Comparison of ENCODE assay signal across 8 mouse cellular contexts in genomic region chr5:150196881-150197311, GRCm38 (mm10).
A peak's percentile ranks its signal among the peaks of the same experiment; 100 is the strongest.
DNase-seq lines count a peak whose midpoint lies in the region; ATAC-seq lines count a peak whose summit lies in the region.

No protein-coding gene starts in this region.

- 47% methylated on average over 6 of the region's 6 CpGs for WGBS in forebrain, embryonic 12.5 days

- no peak overlapping the region for H3K9ac ChIP-seq in forebrain, embryonic 12.5 days

- peaks cover 3% of the 10 kb centered on the region; the same call in 1 of the 2 replicates for H3K4me1 ChIP-seq in forebrain, embryonic 12.5 days

- peak overlapping the region; percentile 62; the same call in 1 of the 2 replicates for H3K4me2 ChIP-seq in forebrain, embryonic 12.5 days

- no peak overlapping the region for H3K27ac ChIP-seq in forebrain, embryonic 12.5 days

- H3K36me3 ChIP-seq in forebrain, embryonic 12.5 days (replicated peaks), result no peaks in the 10 kb centered on the region

- peaks cover 6% of the 10 kb centered on the region; the same call in 1 of the 2 replicates for H3K27me3 ChIP-seq in forebrain, embryonic 12.5 days

- DNase-seq in R1 (ENCODE audit: low read depth, low spot score), result peak; percentile 82
- DNase-seq in kidney, adult 18-20 months, result peak; percentile 21
- no peak for DNase-seq in cerebellum, postnatal 14 days
- DNase-seq in adrenal gland, adult 8-10 months, result no peak
- DNase-seq in frontal cortex, postnatal 36 days (ENCODE audit: low spot score in 2 of 2), result no peak

- H3K4me3 ChIP-seq in forebrain, embryonic 12.5 days (replicated peaks), result no peak overlapping the region

- H3K9me3 ChIP-seq in forebrain, embryonic 12.5 days, result no peaks in the 10 kb centered on the region

- ATAC-seq in forebrain, embryonic 12.5 days (ENCODE audit: low FRiP score), result no peak
- peak; percentile 54 for ATAC-seq in megakaryocyte-erythroid progenitor cell, adult 5-6 weeks (replicated peaks; ENCODE audit: low FRiP score, low TSS enrichment, poor library complexity, severe bottlenecking)
- no peak for ATAC-seq in granulocyte monocyte progenitor cell, adult 5-6 weeks (replicated peaks; ENCODE audit: poor library complexity, severe bottlenecking)

Comparison
In these comparisons a context has a peak if more than half of its experiments do, and no peak if none do; other contexts are left out.
1. DNase-seq: peak in R1 (single experiment) and kidney, adult 18-20 months (single experiment); none in cerebellum, postnatal 14 days (0 of 2), adrenal gland, adult 8-10 months (single experiment) and frontal cortex, postnatal 36 days (0 of 2).